Mouse (Mus musculus) liver, embryonic 13.5 days (tissue): Measurements from ENCODE around the gene Psmd2. TPM values are rescaled to one million over a fixed set of nuclear protein-coding genes. Genes with fewer than 3 reads are reported as not detected.
"Not testable (repeated sequence)": the region's sequence is repeated elsewhere in the genome, so short reads cannot be mapped to it uniquely, and the experiment has no call there.

Source experiments
- ATAC-seq: fragments of 200-750 bp; cut with Nextera tagmentation; 2 replicates; pipeline ENCODE4 v1.8.0; 2017; ENCODE audit warnings: low read depth, mild to moderate bottlenecking, moderate number of reproducible peaks, moderate library complexity
- DNase-seq: peaks from one replicate; pipeline ENCODE4 v3.0.0; 2022
- H3K27ac ChIP-seq: fragments of 300-500 bp; sonication (generic); 2 replicates; pipeline ENCODE4 v1.5.1; 2015; ENCODE audit warnings: moderate library complexity, mild to moderate bottlenecking, inconsistent platforms
- H3K27me3 ChIP-seq: fragments of 300-500 bp; sonication (generic); 2 replicates; pipeline ENCODE4 v1.6.1; 2015; ENCODE audit warnings: mild to moderate bottlenecking, inconsistent platforms
- H3K36me3 ChIP-seq: fragments of 300-500 bp; sonication (generic); 2 replicates; pipeline ENCODE4 v1.6.1; 2015; ENCODE audit warnings: mild to moderate bottlenecking, inconsistent platforms
- H3K4me1 ChIP-seq: fragments of 300-500 bp; sonication (generic); replicated peaks from 2 replicates; pipeline ENCODE4 v1.6.1; 2015; ENCODE audit warnings: inconsistent platforms
- H3K4me2 ChIP-seq: fragments of 300-500 bp; sonication (generic); 2 replicates; pipeline ENCODE4 v1.6.1; 2015; ENCODE audit warnings: inconsistent platforms, mild to moderate bottlenecking, moderate library complexity
- H3K4me3 ChIP-seq: fragments of 300-500 bp; sonication (generic); replicated peaks from 2 replicates; pipeline ENCODE4 v1.5.1; 2015; ENCODE audit warnings: mild to moderate bottlenecking, inconsistent platforms
- H3K9ac ChIP-seq: fragments of 300-500 bp; sonication (generic); 2 replicates; pipeline ENCODE4 v1.6.1; 2015; ENCODE audit warnings: mild to moderate bottlenecking, inconsistent platforms
- H3K9me3 ChIP-seq: fragments of 300-500 bp; sonication (generic); replicated peaks from 2 replicates; pipeline ENCODE4 v1.6.1; 2016; ENCODE audit warnings: inconsistent platforms
- WGBS: fragments of 180-500 bp; shearing (Covaris S2); methylation state at CpG from one replicate; pipeline ENCODE4 v1.1.7; 2015; ENCODE audit not compliant: insufficient replicate concordance; 5-methylcytosine and 5-hydroxymethylcytosine counted together
- polyA plus RNA-seq: library from polyadenylated mRNA; unstranded; fragments of >200 nt; fragmentation: Nextera tagmentation; extraction: Ambion mirVana; gene quantifications from 2 replicates; pipeline ENCODE4 v1.2.1, GENCODE M21; 2015

The Psmd2 gene
- polyA plus RNA-seq, 1 experiment from 2014 or later = 222 TPM

- not testable (repeated sequence) for H3K9ac ChIP-seq, H3K27me3 ChIP-seq, ATAC-seq, H3K4me3 ChIP-seq, H3K27ac ChIP-seq, DNase-seq, H3K4me2 ChIP-seq, H3K9me3 ChIP-seq, H3K4me1 ChIP-seq
- H3K36me3 ChIP-seq = peaks cover 19% of the 10 kb centered on the region
- WGBS = 73% methylated on average over 6 of the region's 6 CpGs
Observed at GRCm38 (mm10) chr16:20668013-20668412, 16.6 kb downstream of the Psmd2 start, which contains the start of gene Eif4g1. Gene Eif4g1, plus strand, starts transcription at chr16:20668313.

GRCm38 (mm10) chr16:20670291-20670690 is 18.8 kb downstream of the Psmd2 start:
- no peak for ATAC-seq
- no peak overlapping the region for H3K4me2 ChIP-seq
- no peak for DNase-seq
- H3K9me3 ChIP-seq = no peaks in the 10 kb centered on the region
- H3K9ac ChIP-seq = no peak overlapping the region
- H3K36me3 ChIP-seq = peaks cover 13% of the 10 kb centered on the region
- H3K27me3 ChIP-seq = no peaks in the 10 kb centered on the region
- WGBS = 88% methylated on average over 3 of the region's 3 CpGs
- peaks cover 27% of the 10 kb centered on the region for H3K4me1 ChIP-seq
- no peak overlapping the region for H3K4me3 ChIP-seq
- H3K27ac ChIP-seq = no peak overlapping the region

GRCm38 (mm10) chr16:20671886-20672285 is 20.4 kb downstream of the Psmd2 start:
- H3K27ac ChIP-seq = peak overlapping the region; percentile 44; the same call in 1 of the 2 replicates
- H3K36me3 ChIP-seq = peaks cover 29% of the 10 kb centered on the region
- no peaks in the 10 kb centered on the region for H3K27me3 ChIP-seq
- ATAC-seq (no peak), DNase-seq (no peak)
- H3K4me3 ChIP-seq = peak overlapping the region; percentile 98
- no peaks in the 10 kb centered on the region for H3K9me3 ChIP-seq
- H3K4me2 ChIP-seq = peak overlapping the region; percentile 83
- peaks cover 42% of the 10 kb centered on the region for H3K4me1 ChIP-seq
- 21% methylated on average over 6 of the region's 6 CpGs for WGBS
- peak overlapping the region; percentile 24; the same call in 1 of the 2 replicates for H3K9ac ChIP-seq

- Histone ChIP-seq H3K27ac (peak overlapping the region; percentile 95), H3K36me3 (peaks cover 35% of the 10 kb centered on the region), H3K9me3 (no peaks in the 10 kb centered on the region), H3K27me3 (no peaks in the 10 kb centered on the region), H3K4me1 (peaks cover 47% of the 10 kb centered on the region), H3K4me2 (peak overlapping the region; percentile 83), H3K9ac (peak overlapping the region; percentile 96), H3K4me3 (peak overlapping the region; percentile 98)
- DNase-seq (peak; percentile 91), ATAC-seq (peak; percentile 81)
- WGBS = under 1% methylated on average over 38 of the region's 38 CpGs
Observed at GRCm38 (mm10) chr16:20672500-20672902, 21.0 kb downstream of the Psmd2 start.

GRCm38 (mm10) chr16:20672965-20673705 is 21.7 kb downstream of the Psmd2 start:
- ATAC-seq = peak; percentile 69
- Histone ChIP-seq H3K27ac (peak overlapping the region; percentile 95), H3K9ac (peak overlapping the region; percentile 96), H3K36me3 (peaks cover 41% of the 10 kb centered on the region), H3K27me3 (no peaks in the 10 kb centered on the region), H3K4me3 (peak overlapping the region; percentile 98), H3K4me2 (peak overlapping the region; percentile 83), H3K4me1 (peaks cover 54% of the 10 kb centered on the region), H3K9me3 (no peaks in the 10 kb centered on the region)
- under 1% methylated on average over 61 of the region's 78 CpGs for WGBS
- peak; percentile 38 for DNase-seq

- peak overlapping the region; percentile 95 for H3K27ac ChIP-seq
- peaks cover 60% of the 10 kb centered on the region for H3K4me1 ChIP-seq
- no peaks in the 10 kb centered on the region for H3K27me3 ChIP-seq
- H3K36me3 ChIP-seq = peaks cover 48% of the 10 kb centered on the region
- H3K4me2 ChIP-seq = peak overlapping the region; percentile 83
- WGBS = 3% methylated on average over 14 of the region's 14 CpGs
- ATAC-seq (peak; percentile 78), DNase-seq (peak; percentile 75)
- no peaks in the 10 kb centered on the region for H3K9me3 ChIP-seq
- H3K9ac ChIP-seq = peak overlapping the region; percentile 96
- H3K4me3 ChIP-seq = peak overlapping the region; percentile 98
Observed at GRCm38 (mm10) chr16:20673706-20674303, 22.4 kb downstream of the Psmd2 start.

GRCm38 (mm10) chr16:20675213-20675612 is 23.8 kb downstream of the Psmd2 start:
- no peaks in the 10 kb centered on the region for H3K9me3 ChIP-seq
- 84% methylated on average over 6 of the region's 6 CpGs for WGBS
- no peaks in the 10 kb centered on the region for H3K27me3 ChIP-seq
- H3K4me3 ChIP-seq = peak overlapping the region; percentile 98
- peaks cover 62% of the 10 kb centered on the region for H3K36me3 ChIP-seq
- H3K4me2 ChIP-seq = peak overlapping the region; percentile 83
- peaks cover 66% of the 10 kb centered on the region for H3K4me1 ChIP-seq
- H3K27ac ChIP-seq = peak overlapping the region; percentile 95
- DNase-seq = no peak
- ATAC-seq = no peak
- peak overlapping the region; percentile 96; the same call in 1 of the 2 replicates for H3K9ac ChIP-seq

- WGBS = 75% methylated on average over 4 of the region's 4 CpGs
Observed at GRCm38 (mm10) chr16:20676702-20677101, 25.2 kb downstream of the Psmd2 start.

GRCm38 (mm10) chr16:20677380-20677779 is 25.9 kb downstream of the Psmd2 start:
- H3K36me3 ChIP-seq = peaks cover 84% of the 10 kb centered on the region
- DNase-seq = no peak
- no peaks in the 10 kb centered on the region for H3K9me3 ChIP-seq
- H3K4me3 ChIP-seq = no peak overlapping the region
- peak overlapping the region; percentile 48 for H3K9ac ChIP-seq
- 78% methylated on average over 5 of the region's 5 CpGs for WGBS
- peak overlapping the region; percentile 72 for H3K27ac ChIP-seq
- ATAC-seq = no peak
- no peaks in the 10 kb centered on the region for H3K27me3 ChIP-seq
- H3K4me1 ChIP-seq = peaks cover 58% of the 10 kb centered on the region
- H3K4me2 ChIP-seq = no peak overlapping the region

More at GRCm38 (mm10) chr16:20676702-20677101, 25.2 kb downstream of the Psmd2 start:
- Histone ChIP-seq H3K4me2 (no peak overlapping the region), H3K9me3 (no peaks in the 10 kb centered on the region), H3K27ac (no peak overlapping the region), H3K9ac (no peak overlapping the region), H3K36me3 (peaks cover 77% of the 10 kb centered on the region), H3K27me3 (no peaks in the 10 kb centered on the region), H3K4me3 (no peak overlapping the region), H3K4me1 (peaks cover 64% of the 10 kb centered on the region)
- ATAC-seq (no peak), DNase-seq (no peak)

- peaks cover 58% of the 10 kb centered on the region for H3K4me1 ChIP-seq
- ATAC-seq (peak; percentile 54; the same call in 1 of the 2 replicates), DNase-seq (no peak)
- H3K9me3 ChIP-seq = no peaks in the 10 kb centered on the region
- 70% methylated on average over 10 of the region's 10 CpGs for WGBS
- H3K27ac ChIP-seq = peak overlapping the region; percentile 72
- peak overlapping the region; percentile 48; the same call in 1 of the 2 replicates for H3K9ac ChIP-seq
- H3K4me3 ChIP-seq = no peak overlapping the region
- peaks cover 91% of the 10 kb centered on the region for H3K36me3 ChIP-seq
- H3K4me2 ChIP-seq = no peak overlapping the region
- H3K27me3 ChIP-seq = no peaks in the 10 kb centered on the region
Observed at GRCm38 (mm10) chr16:20677974-20678675, 26.7 kb downstream of the Psmd2 start.

GRCm38 (mm10) chr16:20690774-20691173 is 39.3 kb downstream of the Psmd2 start:
- Histone ChIP-seq H3K36me3 (peaks cover 68% of the 10 kb centered on the region), H3K4me2 (no peak overlapping the region), H3K4me3 (no peak overlapping the region), H3K9ac (no peak overlapping the region), H3K4me1 (peaks cover 68% of the 10 kb centered on the region), H3K27me3 (peaks cover 24% of the 10 kb centered on the region), H3K27ac (0 out of 2 replicates have a peak overlapping the region, but pooled peaks have one; percentile 23), H3K9me3 (no peaks in the 10 kb centered on the region)
- no peak for ATAC-seq
- WGBS = 63% methylated on average over 3 of the region's 3 CpGs
- no peak for DNase-seq
